Mouse (Mus musculus): ENCODE measurements around the gene Acss1. TPM values are rescaled to one million over a fixed set of nuclear protein-coding genes. Genes with fewer than 3 reads are reported as not detected.

Gene Acss1
- 9.2 and 20.5 TPM in 2 replicates for polyA plus RNA-seq (2016; fragmentation: Nextera tagmentation; extraction: Ambion mirVana)

- peak within 1 kb of the TSS; percentile 86 for H3K27ac ChIP-seq (replicated peaks)
- H3K4me1 ChIP-seq, result peaks cover 33% of the 10 kb centered on the region
- H3K9me3 ChIP-seq (replicated peaks), result no peaks in the 10 kb centered on the region
- H3K27me3 ChIP-seq (ENCODE audit: low read depth, poor library complexity, severe bottlenecking), result peaks cover 54% of the 10 kb centered on the region
- 2% methylated on average over 61 of the region's 61 CpGs for WGBS
- H3K4me3 ChIP-seq, result peak within 1 kb of the TSS; percentile 78
- DNase-seq (ENCODE audit: low spot score), result peak; percentile 74
- no peaks in the 10 kb centered on the region for H3K36me3 ChIP-seq
These were observed at the start of gene Acss1 for GRCm38 (mm10) chr2:150667820-150668766. TSS of gene Acss1 (minus strand) at chr2:150668500.

GRCm38 (mm10) chr2:150712167-150712674 lies 43.9 kb upstream of the Acss1 start:
- no peak overlapping the region for H3K4me3 ChIP-seq
- 81% methylated on average over 4 of the region's 4 CpGs for WGBS
- H3K4me1 ChIP-seq, result no peaks in the 10 kb centered on the region
- no peak for DNase-seq (ENCODE audit: low spot score)
- no peaks in the 10 kb centered on the region for H3K36me3 ChIP-seq
- H3K27me3 ChIP-seq (ENCODE audit: low read depth, poor library complexity, severe bottlenecking), result no peaks in the 10 kb centered on the region
- no peaks in the 10 kb centered on the region for H3K9me3 ChIP-seq (replicated peaks)
- H3K27ac ChIP-seq (replicated peaks), result no peak overlapping the region

- Histone ChIP-seq H3K27ac (replicated peaks) (no peak overlapping the region), H3K4me1 (peaks cover 30% of the 10 kb centered on the region), H3K27me3 (ENCODE audit: low read depth, poor library complexity, severe bottlenecking) (peaks cover 66% of the 10 kb centered on the region), H3K9me3 (replicated peaks) (no peaks in the 10 kb centered on the region), H3K36me3 (no peaks in the 10 kb centered on the region), H3K4me3 (no peak overlapping the region)
- DNase-seq (ENCODE audit: low spot score), result no peak
- WGBS, result 80% methylated on average over 6 of the region's 6 CpGs
These were observed 23.3 kb upstream of the Acss1 start for GRCm38 (mm10) chr2:150691481-150692170.

- H3K27me3 ChIP-seq (ENCODE audit: low read depth, poor library complexity, severe bottlenecking), result peaks cover 80% of the 10 kb centered on the region
- H3K9me3 ChIP-seq (replicated peaks), result no peaks in the 10 kb centered on the region
- no peak for DNase-seq (ENCODE audit: low spot score)
- H3K4me3 ChIP-seq, result 0 out of 2 replicates have a peak overlapping the region, but pooled peaks have one; percentile 26
- H3K27ac ChIP-seq (replicated peaks), result no peak overlapping the region
- peaks cover 30% of the 10 kb centered on the region for H3K4me1 ChIP-seq
- no peaks in the 10 kb centered on the region for H3K36me3 ChIP-seq
- 4% methylated on average over 11 of the region's 11 CpGs for WGBS
These were observed 21.9 kb upstream of the Acss1 start for GRCm38 (mm10) chr2:150690216-150690615.

- Histone ChIP-seq H3K27me3 (ENCODE audit: low read depth, poor library complexity, severe bottlenecking) (peaks cover 88% of the 10 kb centered on the region), H3K36me3 (no peaks in the 10 kb centered on the region), H3K4me1 (peaks cover 30% of the 10 kb centered on the region), H3K9me3 (replicated peaks) (no peaks in the 10 kb centered on the region), H3K4me3 (peak within 1 kb of the TSS; percentile 59), H3K27ac (replicated peaks) (no peak within 1 kb of the TSS)
- 31% methylated on average over 16 of the region's 16 CpGs for WGBS
- DNase-seq (ENCODE audit: low spot score), result peak; percentile 21
These were observed 21.0 kb upstream of the Acss1 start, which contains the start of gene Vsx1 for GRCm38 (mm10) chr2:150689223-150689800. TSS of gene Vsx1 (minus strand) at chr2:150689360.

GRCm38 (mm10) chr2:150688541-150689186 lies 20.4 kb upstream of the Acss1 start:
- peak overlapping the region; percentile 59 for H3K4me3 ChIP-seq
- H3K4me1 ChIP-seq, result peaks cover 30% of the 10 kb centered on the region
- WGBS, result under 1% methylated on average over 44 of the region's 44 CpGs
- peaks cover 90% of the 10 kb centered on the region for H3K27me3 ChIP-seq (ENCODE audit: low read depth, poor library complexity, severe bottlenecking)
- peak; percentile 61 for DNase-seq (ENCODE audit: low spot score)
- H3K27ac ChIP-seq (replicated peaks), result no peak overlapping the region
- H3K9me3 ChIP-seq (replicated peaks), result no peaks in the 10 kb centered on the region
- no peaks in the 10 kb centered on the region for H3K36me3 ChIP-seq

GRCm38 (mm10) chr2:150687871-150688540 lies 19.7 kb upstream of the Acss1 start:
- Histone ChIP-seq H3K4me3 (peak overlapping the region; percentile 59), H3K27me3 (ENCODE audit: low read depth, poor library complexity, severe bottlenecking) (peaks cover 89% of the 10 kb centered on the region), H3K27ac (replicated peaks) (no peak overlapping the region), H3K9me3 (replicated peaks) (no peaks in the 10 kb centered on the region), H3K36me3 (no peaks in the 10 kb centered on the region), H3K4me1 (peaks cover 30% of the 10 kb centered on the region)
- 4% methylated on average over 23 of the region's 23 CpGs for WGBS
- peak; percentile 33 for DNase-seq (ENCODE audit: low spot score)

GRCm38 (mm10) chr2:150685389-150685788 lies 17.1 kb upstream of the Acss1 start:
- Histone ChIP-seq H3K9me3 (replicated peaks) (no peaks in the 10 kb centered on the region), H3K27ac (replicated peaks) (no peak overlapping the region), H3K36me3 (no peaks in the 10 kb centered on the region), H3K4me3 (no peak overlapping the region), H3K4me1 (peaks cover 27% of the 10 kb centered on the region), H3K27me3 (ENCODE audit: low read depth, poor library complexity, severe bottlenecking) (peaks cover 62% of the 10 kb centered on the region)
- DNase-seq (ENCODE audit: low spot score), result no peak
- 88% methylated on average over 9 of the region's 9 CpGs for WGBS

GRCm38 (mm10) chr2:150684451-150684850 lies 16.2 kb upstream of the Acss1 start:
- DNase-seq (ENCODE audit: low spot score), result no peak
- H3K4me1 ChIP-seq, result peaks cover 17% of the 10 kb centered on the region
- H3K36me3 ChIP-seq, result no peaks in the 10 kb centered on the region
- H3K4me3 ChIP-seq, result no peak overlapping the region
- H3K27me3 ChIP-seq (ENCODE audit: low read depth, poor library complexity, severe bottlenecking), result peaks cover 53% of the 10 kb centered on the region
- H3K27ac ChIP-seq (replicated peaks), result no peak overlapping the region
- WGBS, result 83% methylated on average over 12 of the region's 12 CpGs
- H3K9me3 ChIP-seq (replicated peaks), result no peaks in the 10 kb centered on the region

- H3K9me3 ChIP-seq (replicated peaks), result no peaks in the 10 kb centered on the region
- no peak overlapping the region for H3K4me3 ChIP-seq
- H3K27me3 ChIP-seq (ENCODE audit: low read depth, poor library complexity, severe bottlenecking), result peaks cover 24% of the 10 kb centered on the region
- WGBS, result 83% methylated on average over 4 of the region's 4 CpGs
- no peaks in the 10 kb centered on the region for H3K4me1 ChIP-seq
- no peak for DNase-seq (ENCODE audit: low spot score)
- no peak overlapping the region for H3K27ac ChIP-seq (replicated peaks)
- no peaks in the 10 kb centered on the region for H3K36me3 ChIP-seq
These were observed 13.3 kb upstream of the Acss1 start for GRCm38 (mm10) chr2:150681581-150681980.

GRCm38 (mm10) chr2:150678392-150678791 lies 10.1 kb upstream of the Acss1 start:
- H3K27me3 ChIP-seq (ENCODE audit: low read depth, poor library complexity, severe bottlenecking), result no peaks in the 10 kb centered on the region
- no peak overlapping the region for H3K27ac ChIP-seq (replicated peaks)
- H3K9me3 ChIP-seq (replicated peaks), result no peaks in the 10 kb centered on the region
- peaks cover 3% of the 10 kb centered on the region; the same call in 1 of the 2 replicates for H3K4me1 ChIP-seq
- peak; percentile 80 for DNase-seq (ENCODE audit: low spot score)
- no peak overlapping the region for H3K4me3 ChIP-seq
- under 1% methylated on average over 3 of the region's 3 CpGs for WGBS
- no peaks in the 10 kb centered on the region for H3K36me3 ChIP-seq
